Mouse (Mus musculus): ENCODE measurements around the gene Gstt3.
"Not testable (repeated sequence)": the region's sequence is repeated elsewhere in the genome, so short reads cannot be mapped to it uniquely, and the experiment has no call there.

Gene Gstt3

DNA sequence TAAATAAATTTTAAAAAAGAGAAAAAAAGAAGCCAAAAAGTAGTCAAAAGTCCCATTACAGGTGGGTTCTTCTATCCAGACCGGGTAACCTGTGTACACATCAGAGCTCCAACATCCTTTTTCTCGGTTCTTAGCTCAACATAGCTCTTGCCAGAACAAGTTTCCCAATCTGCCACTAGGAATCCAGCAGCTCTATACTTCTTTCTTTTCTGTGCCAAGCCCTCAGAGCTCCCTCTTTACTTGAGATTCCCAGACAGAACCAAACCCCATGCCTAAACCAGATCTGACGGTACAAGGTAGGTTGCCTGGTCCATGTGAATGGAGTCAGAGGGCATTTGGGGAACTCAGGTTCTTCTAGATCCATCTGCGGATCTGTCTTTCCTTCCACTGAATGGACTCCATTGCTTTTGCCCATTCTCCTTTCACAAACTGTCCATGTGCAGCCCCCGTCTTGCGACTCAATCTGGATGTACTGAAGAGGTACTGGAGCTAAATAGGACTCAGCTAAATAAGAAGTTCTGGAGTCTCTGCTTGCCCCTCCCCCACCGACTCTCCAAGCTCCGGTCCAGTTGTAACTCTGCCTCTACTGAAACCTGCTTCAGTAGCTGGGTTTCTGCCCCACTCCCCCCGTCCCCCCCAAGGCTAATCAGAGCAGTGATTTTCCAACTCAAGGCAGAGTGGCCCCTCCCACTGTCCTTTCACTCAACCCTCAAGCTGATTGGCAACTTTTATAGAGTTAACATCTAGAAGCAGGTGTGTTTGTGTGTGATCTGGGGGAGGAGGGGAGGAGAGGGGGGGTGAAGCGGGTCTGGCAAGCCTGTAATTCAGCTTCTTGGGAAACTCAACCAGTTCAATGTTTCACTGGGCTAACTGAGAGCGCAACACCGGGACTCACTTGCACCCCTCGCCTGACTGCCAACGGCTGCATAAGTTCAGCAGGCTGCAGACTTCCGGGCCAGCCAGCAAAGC, 1.7 kb downstream of the Gstt3 start:
- DNase-seq: no peak

DNA sequence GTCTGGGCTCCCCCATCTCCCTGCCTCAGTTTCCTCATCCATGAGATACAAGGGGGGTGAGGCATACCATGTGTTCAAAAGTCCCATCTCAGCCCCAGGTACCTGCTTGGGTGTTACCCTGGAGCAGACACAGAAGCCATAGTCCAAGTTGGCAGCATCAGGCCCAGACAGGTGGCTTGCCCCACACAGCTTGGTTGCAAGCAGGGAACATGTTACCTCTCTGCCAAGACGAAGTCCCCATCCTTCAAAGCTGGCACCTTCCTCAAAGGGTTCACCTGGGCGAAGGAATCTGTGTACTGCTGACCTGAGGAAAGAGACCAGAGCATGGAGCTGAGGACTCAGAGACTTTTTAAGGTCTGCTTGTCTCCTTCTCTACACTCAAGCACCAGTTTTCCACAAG, 3.3 kb downstream of the Gstt3 start:
- DNase-seq: no peak

DNA sequence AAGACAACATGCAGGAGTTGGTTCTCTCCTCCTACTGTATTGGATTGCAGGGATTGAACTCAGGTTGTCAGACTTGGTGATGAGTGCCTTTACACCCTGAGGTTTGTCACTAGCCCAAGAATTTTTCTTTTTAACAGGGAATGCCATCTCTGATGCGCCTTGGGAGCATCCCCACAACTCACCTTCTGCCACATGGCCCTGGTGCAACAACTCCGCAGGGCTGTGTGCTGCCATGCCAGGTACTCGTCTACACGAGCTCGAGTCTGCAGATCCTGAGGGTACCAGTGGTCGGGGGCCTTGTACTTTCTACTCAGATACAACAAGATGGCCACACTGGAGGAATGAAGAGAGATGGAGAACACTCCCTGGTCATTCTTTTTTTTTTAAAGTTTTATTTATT, 4.7 kb downstream of the Gstt3 start:
- DNase-seq: no peak

DNA sequence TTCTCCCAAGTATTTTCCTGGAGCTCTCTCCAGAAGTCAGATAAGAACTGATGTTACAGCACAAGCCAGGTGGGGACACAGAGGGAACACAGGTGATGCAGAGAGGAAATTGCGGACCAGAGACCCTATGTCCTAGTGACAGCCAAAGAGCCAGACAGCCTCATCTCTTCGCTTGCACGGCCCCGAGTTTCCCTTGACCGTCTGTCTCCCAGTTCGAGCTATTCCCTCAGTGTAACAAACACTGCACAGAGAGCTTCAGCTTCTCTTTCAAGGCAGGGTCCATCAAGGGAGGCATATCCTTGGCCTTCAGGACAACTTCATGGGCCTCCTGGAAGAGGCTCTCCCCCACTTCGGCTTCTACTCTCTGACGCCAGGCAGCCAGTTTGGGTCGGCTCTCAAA, 6.6 kb downstream of the Gstt3 start:
- no peak for DNase-seq

DNA sequence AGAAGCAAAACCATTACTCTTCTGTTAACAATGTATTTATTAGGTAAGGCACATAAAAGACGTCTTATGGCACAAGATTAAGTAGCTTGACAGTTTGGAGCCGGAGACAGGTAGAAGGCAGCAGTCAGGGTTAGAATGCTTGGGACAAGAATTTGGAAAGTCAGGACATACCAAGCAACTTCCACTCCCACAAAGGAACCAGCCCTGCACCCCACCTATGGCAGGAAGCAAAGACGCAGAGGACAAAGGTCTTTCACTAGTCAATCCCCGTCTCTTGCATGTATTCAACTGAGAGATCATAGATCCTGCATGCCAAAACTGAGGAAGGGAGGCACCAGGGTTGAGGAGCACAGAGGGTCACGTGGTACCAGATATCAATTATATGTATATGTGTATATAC, 7.1 kb downstream of the Gstt3 start:
- no peak for DNase-seq

DNA sequence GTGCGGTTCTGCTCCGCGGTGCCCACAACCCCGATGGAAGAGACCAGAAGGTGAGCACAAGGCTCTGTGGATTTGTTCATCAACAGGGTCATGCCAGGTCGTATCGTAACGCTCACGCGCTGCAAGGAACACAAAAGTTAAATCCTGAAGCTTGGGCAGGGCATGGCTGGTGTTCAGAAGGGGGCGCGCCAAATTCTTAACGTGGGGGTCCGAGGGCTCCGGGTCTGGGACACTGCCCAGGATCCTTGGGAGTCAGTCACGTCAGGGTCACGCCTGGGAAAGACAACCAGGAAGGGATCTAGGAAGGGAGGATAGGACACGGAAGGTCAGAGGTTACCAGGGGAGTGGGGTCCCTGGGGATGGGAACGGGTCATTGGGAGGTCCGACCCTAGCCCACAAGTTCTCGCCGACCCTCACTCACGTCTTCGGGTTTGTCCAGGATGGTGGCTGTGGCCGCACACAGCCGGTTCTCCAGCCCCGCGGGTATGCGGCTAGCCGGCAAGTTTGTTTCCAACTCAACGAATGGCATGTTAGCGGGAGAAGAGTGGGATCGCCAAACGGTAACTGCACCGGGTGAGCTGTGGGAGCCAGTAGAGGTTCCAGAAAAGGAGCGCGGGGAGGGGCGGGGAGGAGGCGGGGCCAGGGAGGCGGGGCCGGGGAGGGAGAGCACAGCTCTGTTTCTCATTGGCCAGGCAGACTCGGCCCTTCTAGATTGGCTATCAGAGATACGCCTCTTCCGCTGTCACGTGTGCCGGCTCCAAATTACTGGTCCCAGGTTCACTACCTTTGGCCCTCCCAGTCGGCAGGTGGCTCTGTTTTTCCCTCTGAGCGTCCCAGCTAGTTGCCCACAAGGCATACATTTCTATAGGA, 8.2 kb downstream of the Gstt3 start, which contains the start of gene Ddt:
Gene Ddt (minus strand): TSS at position 620 of the 870 bp plus-strand sequence.
- peak; percentile 83 for DNase-seq

DNA sequence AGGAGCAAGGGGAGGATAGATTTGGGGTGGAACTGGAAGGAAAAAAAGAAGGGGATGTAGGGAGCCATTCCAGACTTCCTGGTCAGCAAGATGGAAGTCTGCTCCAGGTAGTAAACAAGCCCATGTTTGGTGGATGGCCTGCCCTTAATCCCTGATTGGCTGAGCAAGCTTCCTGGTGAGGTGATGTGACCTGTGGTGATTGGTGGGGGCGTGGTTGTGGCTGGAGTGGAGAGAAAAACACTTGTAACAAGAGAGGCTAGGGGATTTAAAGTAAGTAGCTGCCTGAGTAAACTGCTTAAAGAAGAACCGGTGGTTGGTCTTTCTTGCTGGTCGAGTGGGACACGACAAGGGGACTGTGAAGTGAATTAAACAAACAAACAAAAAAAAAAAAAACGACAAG, 13.5 kb downstream of the Gstt3 start:
- not testable (repeated sequence) for DNase-seq

DNA sequence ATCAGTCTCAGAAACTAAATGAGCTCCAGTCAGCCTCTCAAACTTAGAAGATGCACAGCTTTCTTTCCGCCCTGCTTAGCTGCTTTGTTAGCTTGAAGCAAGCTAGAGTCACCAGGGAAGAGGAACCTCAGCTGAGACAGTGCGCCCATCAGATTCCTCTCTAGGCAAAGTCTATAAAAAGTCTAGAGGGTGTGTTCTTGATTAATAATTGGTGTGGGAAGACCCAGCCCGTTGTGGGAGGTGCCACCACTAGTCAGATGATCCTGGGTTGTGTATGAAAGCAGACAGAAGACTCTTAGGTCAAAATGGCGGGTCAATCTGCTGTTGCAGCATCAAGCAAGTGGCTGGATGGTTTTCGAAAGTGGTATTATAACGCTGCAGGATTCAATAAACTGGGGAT, 14.4 kb downstream of the Gstt3 start:
- DNase-seq: no peak

DNA sequence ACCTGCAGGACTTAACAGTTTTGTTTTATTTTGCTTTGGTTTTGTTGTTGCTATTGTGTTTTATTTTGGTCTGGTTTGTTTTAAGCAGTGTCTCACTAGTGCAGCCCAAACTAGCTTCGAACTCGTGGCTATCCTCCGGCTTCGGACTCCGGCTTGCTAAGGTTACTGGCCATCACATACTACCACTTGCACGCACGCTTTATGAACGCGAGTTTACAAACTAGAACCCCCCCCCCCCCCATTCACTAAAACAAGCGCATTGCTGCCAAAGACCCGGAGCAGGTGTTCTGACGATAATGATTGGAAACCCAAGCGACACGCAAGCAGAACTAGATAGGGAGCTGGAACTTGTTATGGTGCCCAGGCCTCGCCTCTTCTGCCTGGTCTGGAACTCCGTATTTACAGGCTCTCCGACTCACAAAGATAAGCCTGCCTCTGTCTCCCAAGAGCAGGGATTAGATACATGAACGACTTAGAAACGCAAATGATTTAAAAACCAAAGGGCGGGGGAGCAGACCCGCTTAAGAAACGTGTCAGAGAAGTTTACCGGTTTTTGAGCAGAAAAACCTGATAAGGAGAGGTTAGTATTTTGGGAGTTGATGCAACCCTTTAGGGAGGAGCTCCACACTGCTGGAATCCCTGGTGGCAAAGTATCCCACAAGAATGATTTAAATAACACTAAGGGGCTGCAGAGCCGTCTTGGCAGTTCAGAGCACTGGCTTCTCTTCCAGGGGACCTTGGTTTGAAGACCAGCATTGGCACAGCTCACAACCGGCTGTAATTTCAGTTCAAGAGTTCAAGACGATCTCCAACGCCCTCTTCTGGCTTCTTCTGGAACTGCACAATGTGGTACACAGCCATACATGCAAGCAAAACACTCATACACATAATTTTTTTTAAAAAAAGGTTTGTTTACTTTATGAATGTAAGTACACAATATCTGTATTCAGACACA, 16.4 kb downstream of the Gstt3 start:
- DNase-seq: peak; percentile 71

DNA sequence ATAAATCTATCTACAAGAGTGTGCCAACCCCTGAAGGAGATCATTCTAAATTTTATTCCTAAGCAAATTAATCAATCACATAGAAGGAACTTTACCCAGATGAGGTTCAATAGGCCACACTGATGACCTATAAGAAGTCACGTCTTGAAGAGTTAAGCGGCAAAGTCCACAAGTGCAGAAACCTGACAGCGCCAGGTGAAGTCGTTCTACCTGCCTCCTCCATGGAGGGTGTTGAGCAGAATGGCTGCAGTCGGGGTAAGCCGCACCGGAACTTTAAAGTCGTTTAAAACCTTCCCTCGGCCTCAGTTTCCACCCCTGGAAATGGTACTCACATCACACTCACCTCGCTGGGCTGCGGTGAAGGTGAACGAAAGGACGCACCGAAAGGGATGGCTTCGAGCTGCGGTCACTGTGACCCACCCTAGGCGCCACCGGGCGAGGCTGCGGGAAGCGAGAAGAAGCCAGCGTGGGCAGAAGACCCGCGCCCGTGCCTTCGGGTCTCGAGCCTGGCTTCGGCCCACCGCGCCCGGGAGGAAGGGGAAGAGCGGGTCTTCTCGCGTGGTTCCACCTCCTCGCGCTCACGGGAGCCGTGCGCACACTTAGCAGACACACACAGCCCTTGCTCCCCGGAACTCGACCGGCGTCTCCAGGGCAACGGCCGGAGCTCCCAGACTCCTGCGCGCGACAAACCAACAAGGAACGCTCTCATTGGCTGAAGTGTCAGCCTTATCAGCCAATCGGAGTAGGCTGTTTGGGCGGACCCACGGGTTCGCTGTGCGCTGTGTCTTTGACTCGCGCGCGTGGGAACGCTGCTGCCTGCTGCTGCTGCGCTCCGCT, 17.3 kb downstream of the Gstt3 start, which contains the start of gene Cabin1:
Gene Cabin1 (minus strand): TSS at position 660 of the 837 bp plus-strand sequence.
- peak; percentile 96 for DNase-seq

DNA sequence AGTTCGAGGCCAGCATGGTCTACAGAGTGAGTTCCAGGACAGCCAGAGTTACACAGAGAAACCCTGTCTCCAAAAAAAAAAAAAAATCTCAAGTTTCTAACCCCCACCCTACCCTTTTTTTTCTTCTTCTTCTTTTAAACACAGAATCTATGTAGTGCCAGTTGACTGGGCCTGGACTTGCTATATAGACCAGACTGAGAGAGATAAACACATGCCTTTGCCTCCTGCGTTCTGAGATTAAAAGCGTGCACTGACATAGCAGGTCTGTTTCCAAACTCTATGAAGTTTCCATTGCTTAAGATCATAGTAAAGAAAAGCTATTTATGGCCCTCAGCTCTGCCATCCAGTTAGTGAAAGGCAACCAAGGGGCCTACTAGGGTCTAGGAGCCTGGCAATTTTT, 18.8 kb downstream of the Gstt3 start:
- no peak for DNase-seq

DNA sequence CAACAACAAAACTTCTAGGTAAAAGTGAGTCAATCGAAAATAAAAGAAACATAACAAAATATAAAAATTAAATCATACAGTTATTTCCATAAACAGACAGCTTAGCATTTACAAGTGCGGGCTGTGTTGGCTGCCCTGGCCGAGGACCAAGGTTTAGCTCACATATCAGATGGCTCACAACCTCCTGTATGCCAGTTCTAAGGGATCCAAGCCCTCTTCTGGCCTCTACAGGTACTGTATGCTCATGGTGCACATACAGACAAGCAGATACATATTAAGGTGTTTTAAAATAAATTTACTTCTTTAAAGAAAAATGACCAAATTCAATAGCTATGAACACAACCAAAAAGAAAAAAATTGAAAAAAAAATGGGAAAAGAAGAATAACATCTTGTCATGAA, 20.9 kb downstream of the Gstt3 start:
- DNase-seq: no peak

DNA sequence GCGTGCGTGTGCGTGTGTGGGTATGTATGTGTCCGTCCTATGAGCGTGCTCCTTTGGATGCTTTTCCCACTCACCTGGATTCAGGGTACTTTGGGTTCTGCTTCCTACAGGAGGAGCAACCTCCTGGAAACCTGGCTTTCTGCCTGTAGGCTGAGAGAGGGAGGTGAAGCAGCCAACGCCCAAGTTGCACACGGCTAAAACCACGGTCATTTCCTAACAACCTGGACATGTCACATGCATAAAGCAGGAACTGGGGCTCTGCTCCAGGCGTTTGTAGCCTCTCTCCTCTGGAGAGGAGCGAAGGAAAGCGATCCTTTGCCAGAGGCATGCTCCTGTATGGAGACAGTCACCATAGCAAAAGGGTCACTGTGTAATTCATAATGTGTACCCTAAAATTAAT, 24.5 kb downstream of the Gstt3 start:
- DNase-seq: no peak

DNA sequence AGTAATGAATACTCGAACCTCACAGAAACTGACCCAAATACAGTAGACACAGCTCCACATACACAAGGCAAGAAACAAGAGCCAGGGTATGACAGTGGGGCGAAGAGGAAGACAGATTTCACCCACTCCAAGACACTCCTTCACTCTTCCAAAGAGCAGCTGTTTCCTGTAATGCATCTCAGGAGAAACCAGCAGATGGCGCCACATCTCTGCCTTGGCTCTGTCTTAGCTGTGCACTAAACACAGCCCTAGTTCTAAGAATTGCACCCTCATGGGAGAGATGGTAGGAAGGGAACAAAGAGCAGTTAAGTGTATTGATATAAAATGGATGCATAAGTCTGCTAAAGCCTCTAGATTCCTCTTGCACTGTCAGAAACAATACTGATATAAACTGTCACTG, 37.2 kb downstream of the Gstt3 start:
- peak; percentile 91 for DNase-seq

DNA sequence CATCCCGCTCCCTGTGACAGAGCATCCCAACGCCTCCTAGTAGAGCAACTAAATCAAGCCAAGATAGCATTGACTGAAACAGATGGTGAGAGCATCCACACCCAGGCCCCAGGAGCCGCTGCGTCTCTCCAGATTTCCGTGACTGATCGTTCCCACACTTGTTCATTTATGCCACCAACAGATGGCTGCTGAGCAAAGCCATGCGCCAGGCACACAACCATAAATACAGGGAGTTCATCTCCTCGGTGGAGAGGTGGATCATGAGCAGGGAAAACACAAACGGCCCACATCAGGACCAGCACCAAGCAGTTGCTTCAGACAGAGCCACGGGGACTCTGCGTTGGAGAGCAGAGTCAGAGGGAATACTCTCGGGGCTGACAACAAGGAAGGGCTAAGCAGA, 37.8 kb downstream of the Gstt3 start:
- DNase-seq: peak; percentile 21

DNA sequence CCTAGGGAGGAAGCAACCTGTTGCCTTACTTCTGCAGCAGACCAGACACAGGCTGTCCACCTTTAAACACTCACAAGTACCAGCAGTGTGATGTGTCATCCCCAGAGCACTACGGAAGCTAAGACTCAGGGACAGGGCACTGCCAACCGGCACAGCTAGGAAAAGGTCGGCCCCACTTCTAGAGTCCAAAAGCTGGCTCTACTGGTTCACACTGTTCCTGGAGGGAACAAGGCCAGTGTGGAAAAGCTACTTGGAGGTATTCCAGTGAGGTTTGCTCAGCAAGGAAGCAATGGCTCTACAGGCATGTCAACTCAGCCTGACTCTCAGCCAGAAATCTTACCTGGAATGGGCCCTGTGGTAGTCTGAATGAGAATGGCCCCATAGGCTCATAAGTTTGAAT, 40.3 kb downstream of the Gstt3 start:
- DNase-seq: no peak

DNA sequence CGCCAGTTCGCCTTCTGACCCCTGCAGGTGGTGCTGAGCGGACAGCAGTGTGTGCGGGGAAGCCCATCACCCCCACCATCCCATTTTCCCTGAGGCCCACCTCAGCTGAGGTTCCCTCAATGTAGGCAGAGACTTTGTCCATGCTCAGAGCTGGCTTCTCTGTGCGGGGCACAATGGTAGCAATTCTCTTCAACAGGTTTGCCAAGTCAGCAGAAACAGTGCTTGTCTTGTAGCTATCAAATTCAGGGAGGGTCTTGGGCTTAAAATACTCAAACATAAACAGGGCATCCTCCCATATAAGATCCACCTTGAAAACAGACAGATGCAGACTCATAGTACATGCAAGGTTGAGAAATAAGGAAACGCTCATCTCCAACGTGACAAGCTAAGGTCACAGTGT, 55.8 kb downstream of the Gstt3 start:
- DNase-seq: no peak

All from right cerebral cortex, postnatal 4 days (tissue).